Mouse (Mus musculus): ENCODE results near the gene Gripap1. TPM values are rescaled to one million over a fixed set of nuclear protein-coding genes. Genes with fewer than 3 reads are reported as not detected.

The Gripap1 gene
- total RNA-seq (2023) = 150 TPM

DNA sequence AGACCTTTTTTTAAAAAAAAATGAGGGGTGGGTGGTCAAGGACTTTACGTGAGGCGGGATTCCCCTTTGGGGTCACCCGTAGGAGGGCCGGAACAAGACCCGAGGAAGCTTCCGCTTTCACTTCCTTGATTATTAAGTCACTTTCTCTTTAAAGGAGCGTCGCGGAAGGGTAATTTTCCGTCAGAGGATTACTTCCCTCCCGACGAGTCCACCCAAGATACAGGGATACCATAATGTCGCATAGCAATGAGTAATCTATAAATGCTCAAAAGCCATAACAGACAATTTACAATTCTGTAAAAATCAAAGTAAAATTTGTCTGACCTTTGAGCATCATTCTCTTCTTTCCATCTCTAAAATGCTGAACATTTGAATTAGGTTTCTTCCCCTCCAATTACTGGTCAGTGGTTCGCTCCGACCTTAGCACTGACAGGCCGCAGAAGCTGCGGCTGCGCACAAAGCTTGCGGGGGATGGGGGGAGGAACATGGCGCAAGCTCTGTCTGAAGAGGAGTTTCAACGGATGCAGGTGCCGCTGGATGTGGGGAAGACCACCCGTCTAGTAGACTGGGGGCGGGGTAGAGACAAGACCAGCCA lies at the start of gene Gripap1:
Gene Gripap1 (plus strand): TSS at position 224 of the 595 bp plus-strand sequence.

DNA sequence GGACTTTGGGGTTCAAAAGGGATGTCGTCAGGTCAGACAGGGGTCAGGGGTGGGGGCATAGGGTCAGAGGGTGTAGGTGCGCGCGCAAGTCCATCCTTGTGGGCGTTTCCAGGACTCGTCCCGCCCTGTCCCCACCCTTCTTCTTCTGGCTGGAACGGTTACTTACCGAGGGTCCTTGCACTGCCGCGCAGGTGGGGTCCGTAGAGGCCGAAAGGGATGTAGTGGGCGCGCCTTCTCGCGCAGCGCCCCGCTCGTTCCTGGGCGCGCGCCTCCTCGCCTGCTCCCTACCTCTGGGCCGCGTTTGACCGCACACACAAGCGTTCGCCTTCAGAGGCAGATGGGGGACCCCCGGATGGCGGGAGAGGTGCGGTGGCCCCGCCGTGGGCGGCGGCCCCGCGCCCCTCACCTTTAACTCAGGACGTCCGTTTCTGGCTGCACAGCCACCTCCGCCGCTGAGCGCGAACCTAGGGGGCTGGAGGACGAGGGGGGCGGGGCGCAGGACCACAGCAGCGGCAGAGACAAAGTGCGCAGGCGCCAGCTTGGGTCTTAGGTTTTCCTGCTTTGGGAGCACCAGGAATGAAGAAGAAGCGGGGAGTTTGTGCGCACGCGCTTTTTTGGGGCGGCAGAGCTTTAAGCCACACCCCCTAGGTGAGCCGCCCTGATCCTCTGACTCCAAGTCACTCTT lies 39.0 kb upstream of the Gripap1 start, which contains the start of gene Ccdc120:
Gene Ccdc120 (minus strand): TSS at position 474 of the 685 bp plus-strand sequence.

DNA sequence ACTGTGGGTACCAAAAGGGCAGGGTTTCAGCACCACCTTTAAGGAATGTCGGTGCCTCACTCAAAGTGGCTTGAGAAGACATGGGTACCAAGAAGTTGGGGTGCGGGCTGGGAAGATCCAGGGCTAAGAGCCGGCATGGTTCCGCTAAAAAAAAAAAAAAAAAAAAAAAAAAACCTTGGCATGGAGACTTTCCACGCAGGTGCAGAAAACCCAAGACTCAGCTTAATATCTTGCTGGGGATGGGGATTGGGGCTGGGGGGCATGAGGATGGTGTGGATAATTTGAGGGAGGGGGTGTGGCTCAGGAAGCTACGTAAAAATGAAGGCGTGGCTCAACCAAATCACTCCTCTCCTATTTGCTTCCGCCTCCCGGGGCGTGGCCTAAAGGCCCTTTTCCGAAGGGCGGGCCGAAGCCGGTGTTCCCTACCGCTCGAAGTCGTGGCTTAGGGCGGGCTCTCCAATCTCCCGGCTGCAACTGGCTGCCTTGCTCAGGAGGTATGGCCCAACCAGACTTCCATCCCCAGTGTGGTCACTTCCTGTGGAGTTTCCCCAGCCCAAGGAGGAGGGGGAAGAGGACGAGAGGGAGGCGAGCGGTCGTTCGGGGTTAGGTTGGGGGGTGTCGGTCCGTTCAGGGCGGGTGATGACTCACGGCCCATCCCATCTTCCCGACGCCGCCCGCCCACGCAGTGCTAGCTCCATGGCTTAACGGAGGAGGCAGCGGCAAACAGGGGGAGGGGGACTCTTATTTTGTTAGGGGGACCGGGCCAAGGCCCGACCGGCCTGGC lies 27.2 kb upstream of the Gripap1 start, which contains the start of gene Tfe3:
Gene Tfe3 (plus strand): TSS at position 424 of the 784 bp plus-strand sequence.

DNA sequence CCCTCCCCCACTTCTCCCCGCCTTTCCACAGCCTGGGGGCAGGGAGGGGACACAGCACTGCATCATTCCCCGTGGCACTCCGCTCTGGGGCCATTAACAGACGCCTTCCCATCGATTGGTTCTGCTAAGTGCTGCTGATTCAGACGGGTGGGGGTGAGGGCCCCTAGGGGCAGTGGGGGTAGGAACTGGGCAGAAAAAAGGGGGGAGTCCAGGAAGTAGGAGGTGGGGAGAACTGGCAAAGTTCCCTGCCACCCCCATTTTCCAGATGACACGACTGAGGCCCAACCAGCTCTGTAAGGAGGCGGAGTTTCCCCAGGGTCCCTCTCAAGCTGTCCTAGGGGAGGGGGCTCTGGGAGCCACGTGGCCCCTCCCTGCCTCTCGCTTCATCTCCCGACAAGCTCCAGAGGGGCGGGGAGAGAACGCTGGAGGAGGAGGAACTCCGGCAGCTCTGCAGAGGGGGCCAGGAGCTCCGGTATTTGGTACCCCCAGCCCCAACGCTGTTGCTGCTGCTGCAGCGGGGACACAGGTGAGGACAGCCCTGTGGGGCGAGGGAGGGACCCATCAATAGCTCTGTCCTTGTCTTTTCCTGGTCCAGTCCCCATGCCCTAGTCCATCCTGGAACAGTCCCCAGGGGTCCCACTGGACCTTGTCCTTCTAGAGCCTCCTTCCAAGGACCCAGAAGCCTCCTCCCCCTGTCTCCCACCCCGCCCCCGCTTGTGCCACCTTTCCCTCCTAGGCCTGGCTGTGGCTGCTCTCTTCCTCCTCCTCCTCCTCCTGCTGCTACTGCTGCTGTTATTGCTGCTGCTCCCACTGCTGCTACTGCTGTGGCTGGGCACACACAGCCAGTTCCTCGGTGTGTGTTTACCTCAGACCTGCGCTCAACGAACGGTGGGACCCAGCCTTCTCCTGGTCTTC lies 32.6 kb downstream of the Gripap1 start, which contains the start of gene Kcnd1:
Gene Kcnd1 (plus strand): TSS at position 425 of the 915 bp plus-strand sequence.

DNA sequence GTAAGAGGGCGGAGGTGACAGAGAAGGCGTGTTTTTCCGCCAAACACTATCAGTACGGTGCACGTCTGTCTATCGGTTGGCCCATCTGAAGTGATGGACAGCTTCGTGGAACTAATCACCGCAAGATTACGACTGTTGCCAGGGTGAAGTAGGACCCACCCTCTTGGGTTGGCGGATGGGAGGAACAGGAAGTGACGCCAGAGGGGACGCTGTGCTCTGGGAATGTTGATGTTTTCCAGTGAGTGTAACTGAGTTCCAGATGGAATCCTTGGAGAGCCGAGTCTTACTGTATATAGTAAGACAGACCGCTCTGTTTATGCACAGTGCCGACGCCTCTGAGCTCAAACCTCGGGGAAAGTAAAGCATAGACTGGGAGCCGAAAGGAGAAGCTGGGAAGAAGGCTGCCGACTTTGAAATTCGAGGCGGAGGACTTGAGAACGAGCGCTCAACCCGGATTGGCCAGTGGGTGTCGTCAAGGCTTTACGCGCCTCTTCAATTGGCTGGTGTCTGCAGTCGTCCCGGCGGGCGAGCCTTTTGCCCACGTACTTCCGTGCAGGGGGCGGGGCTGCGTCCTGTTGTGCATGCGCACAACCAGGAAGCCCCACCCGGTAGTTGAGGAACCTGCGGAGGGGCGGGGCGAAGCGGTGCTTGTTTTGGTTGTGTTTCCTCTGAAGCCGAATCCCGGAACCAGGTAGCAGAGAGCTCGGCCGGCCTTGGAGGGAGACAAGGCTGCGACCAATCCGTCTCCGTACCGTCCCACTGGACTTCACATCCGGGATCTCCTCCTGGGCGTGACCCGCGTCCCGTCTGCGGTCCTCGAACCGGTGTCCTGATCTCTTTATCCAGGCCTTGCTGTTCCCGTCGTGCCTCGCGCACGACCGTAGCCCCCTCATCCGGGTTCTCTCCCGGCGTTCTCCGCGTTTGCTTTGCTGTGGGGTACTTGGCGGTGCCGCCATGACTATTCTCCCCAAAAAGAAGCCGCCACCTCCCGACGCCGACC lies 51.9 kb downstream of the Gripap1 start, which contains the start of gene Otud5:
Gene Otud5 (plus strand): TSS at position 202 of the 1,000 bp plus-strand sequence.

Other genes starting within 250 kb of the Gripap1 start
- gene Foxp3, start 216.1 kb upstream of the Gripap1 start, total RNA-seq (2023) = 8.7 TPM
- gene Ppp1r3f, start 215.5 kb upstream of the Gripap1 start, total RNA-seq (2023) = 20.0 TPM
- gene Ccdc22, start 184.2 kb upstream of the Gripap1 start, total RNA-seq (2023) = 29.4 TPM
- gene Cacna1f, start 182.7 kb upstream of the Gripap1 start, total RNA-seq (2023) = not detected
- gene Syp, start 151.3 kb upstream of the Gripap1 start, total RNA-seq (2023) = 1.5 TPM
- 30.8 TPM for gene Prickle3, start 132.5 kb upstream of the Gripap1 start, total RNA-seq (2023)
- 34.6 TPM for gene Plp2, start 118.4 kb upstream of the Gripap1 start, total RNA-seq (2023)
- gene Magix, start 108.5 kb upstream of the Gripap1 start, total RNA-seq (2023) = not detected
- 47.3 TPM for gene Gpkow, start 92.6 kb upstream of the Gripap1 start, total RNA-seq (2023)
- 105 TPM for gene Wdr45, start 75.4 kb upstream of the Gripap1 start, total RNA-seq (2023)
- gene Gm45208, start 67.5 kb upstream of the Gripap1 start, total RNA-seq (2023) = not detected
- gene Praf2, start 61.3 kb upstream of the Gripap1 start, total RNA-seq (2023) = 16.9 TPM
- not detected for gene Ccdc120, start 38.9 kb upstream of the Gripap1 start, total RNA-seq (2023)
- gene Tfe3, start 27.2 kb upstream of the Gripap1 start, total RNA-seq (2023) = 22.6 TPM
- 1.2 TPM for gene Kcnd1, start 32.5 kb downstream of the Gripap1 start, total RNA-seq (2023)
- 205 TPM for gene Otud5, start 51.6 kb downstream of the Gripap1 start, total RNA-seq (2023)
- 56.9 TPM for gene Pim2, start 88.5 kb downstream of the Gripap1 start, total RNA-seq (2023)
- gene Slc35a2, start 94.3 kb downstream of the Gripap1 start, total RNA-seq (2023) = 24.8 TPM
- 83.4 TPM for gene Pqbp1, start 109.5 kb downstream of the Gripap1 start, total RNA-seq (2023)
- 37.8 TPM for gene Timm17b, start 109.6 kb downstream of the Gripap1 start, total RNA-seq (2023)
- not detected for gene Gm10491, start 118.1 kb downstream of the Gripap1 start, total RNA-seq (2023)
- gene Gm10490, start 119.8 kb downstream of the Gripap1 start, total RNA-seq (2023) = not detected
- not detected for gene Pcsk1n, start 130.1 kb downstream of the Gripap1 start, total RNA-seq (2023)
- gene Eras, start 138.8 kb downstream of the Gripap1 start, total RNA-seq (2023) = not detected
- 17.9 TPM for gene Hdac6, start 158.1 kb downstream of the Gripap1 start, total RNA-seq (2023)
- 3.3 TPM for gene Gata1, start 188.3 kb downstream of the Gripap1 start, total RNA-seq (2023)
- not detected for gene Glod5, start 228.7 kb downstream of the Gripap1 start, total RNA-seq (2023)